Mouse (Mus musculus) E14TG2a.4 (cell line): ENCODE data around the gene Zfp184.

Experiments
- H3K27me3 ChIP-seq: 2 replicates; pipeline ENCODE4 v1.6.1; 2014; ENCODE audit warnings: low read length, control low read depth; ENCODE audit not compliant: insufficient read depth
- H3K36me3 ChIP-seq: 2 replicates; pipeline ENCODE4 v1.6.1; 2014; ENCODE audit warnings: low read length, control low read depth; ENCODE audit not compliant: insufficient read depth
- H3K4me1 ChIP-seq: replicated peaks from 2 replicates; pipeline ENCODE4 v1.6.1; 2014; ENCODE audit warnings: low read depth, low read length, control low read depth
- H3K4me3 ChIP-seq: replicated peaks from 2 replicates; pipeline ENCODE4 v1.5.1; 2014; ENCODE audit warnings: mild to moderate bottlenecking, low read length
- H3K9me3 ChIP-seq: 2 replicates; pipeline ENCODE4 v1.6.1; 2014; ENCODE audit warnings: low read length, control low read depth
- CTCF ChIP-seq: conservative IDR thresholded peaks from 2 replicates; pipeline ENCODE4 v1.5.1; 2014; ENCODE audit warnings: low read length
- NANOG ChIP-seq: IDR thresholded peaks from 2 replicates; pipeline ENCODE4 v1.6.1; 2014; ENCODE audit warnings: borderline replicate concordance, low read length, mixed read lengths
- POU5F1 ChIP-seq: IDR thresholded peaks from 2 replicates; pipeline ENCODE4 v1.6.1; 2014; ENCODE audit warnings: low read length, borderline replicate concordance

Zfp184 gene

GRCm38 (mm10) chr13:21910735-21911134 is 34.2 kb upstream of the Zfp184 start:
- Histone ChIP-seq H3K4me3 (peak overlapping the region; percentile 76), H3K4me1 (peaks cover 73% of the 10 kb centered on the region), H3K27me3 (no peaks in the 10 kb centered on the region), H3K9me3 (no peaks in the 10 kb centered on the region), H3K36me3 (no peaks in the 10 kb centered on the region)
- no peak for TF ChIP-seq NANOG
- no peak for TF ChIP-seq CTCF
- no peak for TF ChIP-seq POU5F1

DNA sequence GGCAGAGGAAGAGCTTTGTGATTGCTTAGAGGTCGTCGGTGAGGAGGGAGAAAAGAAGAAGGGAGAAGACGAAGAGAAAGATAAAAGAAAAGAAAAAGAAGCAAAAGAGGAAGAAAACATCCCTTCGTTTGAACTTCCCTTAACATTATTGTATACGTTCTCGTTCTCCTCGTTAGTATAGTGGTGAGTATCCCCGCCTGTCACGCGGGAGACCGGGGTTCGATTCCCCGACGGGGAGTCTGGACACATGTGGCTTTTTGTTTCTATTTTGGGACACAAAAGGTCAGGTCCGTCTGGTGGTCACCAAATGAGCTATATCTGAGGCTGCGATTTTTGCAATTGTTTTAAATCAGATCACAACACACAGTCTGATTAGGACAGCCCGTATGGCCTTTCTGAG is 33.7 kb upstream of the Zfp184 start:
- Histone ChIP-seq H3K36me3 (no peaks in the 10 kb centered on the region), H3K4me3 (peak overlapping the region; percentile 76), H3K27me3 (no peaks in the 10 kb centered on the region), H3K4me1 (peaks cover 73% of the 10 kb centered on the region), H3K9me3 (no peaks in the 10 kb centered on the region)
- 0 out of 2 replicates have a peak, but pooled peaks have one; percentile 50 for TF ChIP-seq POU5F1
- TF ChIP-seq NANOG, result no peak
- no peak for TF ChIP-seq CTCF

DNA sequence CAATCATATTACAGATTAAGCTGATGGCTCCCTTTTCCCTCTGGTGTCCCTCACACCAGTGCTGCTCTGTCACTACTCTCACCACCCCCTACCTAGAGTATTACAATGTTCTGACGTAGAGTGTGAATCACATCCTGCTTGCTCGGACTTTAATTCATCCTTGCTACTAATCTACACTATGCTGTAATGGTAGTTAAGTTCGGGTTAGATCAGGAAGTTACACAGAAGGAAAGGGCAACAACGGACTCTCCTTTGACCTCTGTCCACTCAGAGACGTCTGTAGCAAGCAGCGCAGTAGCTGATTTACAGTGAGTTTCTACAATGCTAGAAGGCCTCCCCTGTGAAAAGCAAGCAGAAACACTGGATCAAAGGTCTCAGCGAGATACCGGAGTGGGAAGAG is 31.0 kb upstream of the Zfp184 start:
- TF ChIP-seq NANOG (no peak), CTCF (no peak)
- H3K4me3 ChIP-seq, result peak overlapping the region; percentile 81
- H3K27me3 ChIP-seq, result 0 out of 2 replicates have a peak, but pooled peaks cover 3% of the 10 kb centered on the region
- H3K36me3 ChIP-seq, result no peaks in the 10 kb centered on the region
- H3K4me1 ChIP-seq, result peaks cover 68% of the 10 kb centered on the region
- no peaks in the 10 kb centered on the region for H3K9me3 ChIP-seq

DNA sequence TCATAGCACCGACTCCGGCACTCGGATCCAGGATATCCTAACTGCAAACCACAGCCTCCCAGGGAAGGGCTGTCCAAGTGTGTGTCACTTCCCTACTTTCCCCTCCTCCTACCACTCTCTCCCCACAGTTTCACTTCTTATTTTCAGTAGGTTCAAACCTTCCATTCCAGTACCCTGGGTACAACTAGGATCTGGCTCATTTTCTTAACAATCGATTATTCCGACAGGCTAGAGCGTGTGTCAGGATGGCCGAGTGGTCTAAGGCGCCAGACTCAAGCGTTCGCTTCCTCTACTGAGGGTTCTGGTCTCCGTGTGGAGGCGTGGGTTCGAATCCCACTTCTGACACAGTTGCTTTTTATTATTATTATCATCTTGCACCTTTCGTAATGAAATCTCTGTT is 30.3 kb upstream of the Zfp184 start:
- Histone ChIP-seq H3K4me3 (peak overlapping the region; percentile 81), H3K27me3 (0 out of 2 replicates have a peak, but pooled peaks cover 3% of the 10 kb centered on the region), H3K4me1 (peaks cover 62% of the 10 kb centered on the region), H3K9me3 (no peaks in the 10 kb centered on the region), H3K36me3 (no peaks in the 10 kb centered on the region)
- no peak for TF ChIP-seq CTCF
- TF ChIP-seq POU5F1, result no peak
- no peak for TF ChIP-seq NANOG

DNA sequence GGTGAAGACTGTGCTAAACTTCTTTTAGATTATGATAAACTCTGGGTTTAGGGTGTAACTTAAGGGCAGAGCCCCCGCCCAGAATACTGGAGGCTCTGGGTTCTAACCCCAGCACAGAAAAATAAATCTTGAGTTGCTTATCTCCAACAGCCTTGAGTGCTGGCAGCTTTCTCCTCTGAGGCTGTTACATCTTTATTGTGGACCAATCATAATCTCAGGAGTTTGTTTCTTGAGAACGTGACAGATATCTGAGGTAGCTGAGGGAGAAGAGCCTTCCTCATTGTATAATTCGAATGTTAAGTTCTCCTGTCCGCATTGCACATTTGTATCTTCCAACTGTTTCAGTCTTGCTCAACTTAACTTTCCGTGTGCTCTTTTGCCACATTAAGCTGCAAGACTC is 29.4 kb upstream of the Zfp184 start:
- Histone ChIP-seq H3K9me3 (no peaks in the 10 kb centered on the region), H3K4me3 (peak overlapping the region; percentile 11; the same call in 1 of the 2 replicates), H3K27me3 (0 out of 2 replicates have a peak, but pooled peaks cover 3% of the 10 kb centered on the region), H3K4me1 (peaks cover 54% of the 10 kb centered on the region), H3K36me3 (no peaks in the 10 kb centered on the region)
- TF ChIP-seq POU5F1, result no peak
- TF ChIP-seq CTCF, result no peak
- no peak for TF ChIP-seq NANOG

DNA sequence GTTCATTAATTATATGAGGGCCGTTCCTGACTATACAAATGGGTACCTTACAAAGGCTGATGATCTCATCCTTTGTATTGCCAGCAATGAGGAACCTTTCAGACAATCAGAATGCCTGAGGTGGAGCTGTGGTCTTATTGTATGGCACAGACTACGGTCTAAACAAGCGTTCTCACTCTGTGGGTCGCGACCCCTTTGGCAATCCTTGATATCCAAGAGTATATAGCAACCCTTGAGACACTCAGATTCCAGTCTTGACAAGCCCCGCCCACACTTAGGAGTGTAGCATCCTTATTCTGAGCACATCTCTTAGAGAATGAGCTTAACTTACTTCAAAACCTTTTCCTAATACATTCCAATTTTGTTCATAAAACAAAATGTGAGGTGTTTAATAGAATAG is 28.8 kb upstream of the Zfp184 start:
- Histone ChIP-seq H3K27me3 (0 out of 2 replicates have a peak, but pooled peaks cover 3% of the 10 kb centered on the region), H3K4me1 (peaks cover 49% of the 10 kb centered on the region), H3K9me3 (no peaks in the 10 kb centered on the region), H3K36me3 (no peaks in the 10 kb centered on the region), H3K4me3 (no peak overlapping the region)
- TF ChIP-seq POU5F1, result no peak
- TF ChIP-seq CTCF, result no peak
- no peak for TF ChIP-seq NANOG

DNA sequence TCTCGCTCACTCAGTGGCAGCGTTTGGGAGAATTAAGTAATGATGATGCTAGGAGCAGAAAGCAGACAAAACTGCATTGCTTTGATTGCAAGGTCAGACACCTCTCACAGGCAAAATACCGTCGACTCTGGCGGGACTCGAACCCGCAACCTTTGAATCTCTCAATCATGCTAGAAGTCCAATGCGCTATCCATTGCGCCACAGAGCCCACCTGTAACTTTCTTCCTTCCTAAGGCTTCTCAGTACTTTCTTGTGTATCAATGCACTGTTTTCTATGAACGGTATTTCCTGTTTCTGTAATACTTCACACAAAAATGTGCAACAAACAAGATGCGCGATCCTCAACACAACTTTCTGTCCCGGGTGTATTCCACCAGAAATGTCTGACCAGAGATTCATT is 27.9 kb upstream of the Zfp184 start:
- Histone ChIP-seq H3K9me3 (no peaks in the 10 kb centered on the region), H3K4me3 (peak overlapping the region; percentile 84), H3K27me3 (0 out of 2 replicates have a peak, but pooled peaks cover 3% of the 10 kb centered on the region), H3K4me1 (peaks cover 42% of the 10 kb centered on the region), H3K36me3 (no peaks in the 10 kb centered on the region)
- TF ChIP-seq NANOG, result no peak
- no peak for TF ChIP-seq CTCF
- TF ChIP-seq POU5F1, result no peak

GRCm38 (mm10) chr13:21917480-21917879 is 27.4 kb upstream of the Zfp184 start:
- TF ChIP-seq POU5F1 (no peak), NANOG (no peak), CTCF (no peak)
- peak overlapping the region; percentile 84 for H3K4me3 ChIP-seq
- H3K4me1 ChIP-seq, result peaks cover 42% of the 10 kb centered on the region

DNA sequence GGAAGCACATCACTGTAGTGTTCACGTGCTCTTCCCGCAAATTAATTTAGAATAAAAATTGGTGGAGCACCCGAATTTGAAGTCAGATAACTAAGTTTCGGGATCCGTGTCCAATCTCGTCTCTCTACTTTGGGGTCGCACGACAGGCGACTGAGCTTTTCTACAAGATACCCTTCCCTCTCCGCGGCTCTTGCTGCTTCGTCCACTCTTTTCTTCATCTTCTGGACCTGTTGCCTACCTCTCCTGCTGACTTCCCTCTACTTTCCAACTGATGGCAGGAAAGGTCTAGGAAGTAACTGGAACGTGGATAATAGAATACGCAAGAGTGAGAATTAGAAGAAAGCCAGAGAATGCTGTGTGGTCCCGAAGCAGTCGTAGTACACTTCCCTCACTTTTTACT is 26.9 kb upstream of the Zfp184 start:
- Histone ChIP-seq H3K36me3 (no peaks in the 10 kb centered on the region), H3K4me3 (peak overlapping the region; percentile 84)
- TF ChIP-seq POU5F1 (no peak), NANOG (no peak), CTCF (no peak)

More at GRCm38 (mm10) chr13:21917480-21917879, 27.4 kb upstream of the Zfp184 start:
- Histone ChIP-seq H3K36me3 (no peaks in the 10 kb centered on the region), H3K9me3 (no peaks in the 10 kb centered on the region), H3K27me3 (0 out of 2 replicates have a peak, but pooled peaks cover 3% of the 10 kb centered on the region)

More for the DNA sequence above, 26.9 kb upstream of the Zfp184 start:
- no peaks in the 10 kb centered on the region for H3K9me3 ChIP-seq
- H3K27me3 ChIP-seq, result 0 out of 2 replicates have a peak, but pooled peaks cover 3% of the 10 kb centered on the region
- H3K4me1 ChIP-seq, result peaks cover 42% of the 10 kb centered on the region
